Mouse (Mus musculus) MEL (cell line): Measurements from ENCODE around the gene Coq8b.
A peak's percentile ranks its signal among the peaks of the same experiment; 100 is the strongest.

Experiments used
- CHD2 ChIP-seq: IDR thresholded peaks from 2 replicates; pipeline ENCODE4 v1.6.1; 2011; ENCODE audit warnings: low read length, improper control_type of control experiment
- CTCF ChIP-seq, 3 experiments: IDR thresholded peaks in 2 of 3; conservative IDR thresholded peaks in 1 of 3; 2 replicates each; pipeline ENCODE4 v1.5.1; 2011 to 2012; ENCODE audit warnings: low read length in 3 of 3, low read depth in 2 of 3, mild to moderate bottlenecking in 2 of 3, improper control_type of control experiment in 1 of 3, inconsistent platforms in 1 of 3, mixed read lengths in 1 of 3, moderate library complexity in 1 of 3; ENCODE audit not compliant: control insufficient read depth in 1 of 3, insufficient read depth in 1 of 3, poor library complexity in 1 of 3, severe bottlenecking in 1 of 3
- GATA1 ChIP-seq: IDR thresholded peaks from 2 replicates; pipeline ENCODE4 v1.6.1; 2011; ENCODE audit warnings: low read depth, low read length, improper control_type of control experiment
- USF2 ChIP-seq, 2 experiments: IDR thresholded peaks; 2 replicates each; pipeline ENCODE4 v1.6.1; 2011 to 2012; ENCODE audit warnings: improper control_type of control experiment in 2 of 2, low read length in 2 of 2, borderline replicate concordance in 1 of 2, inconsistent platforms in 1 of 2, low read depth in 1 of 2, mild to moderate bottlenecking in 1 of 2; ENCODE audit not compliant: insufficient read depth in 1 of 2

GRCm38 (mm10) chr7:27307551-27307950 lies 74.7 kb downstream of the Coq8b start:
- TF ChIP-seq CTCF (IDR thresholded peaks at IDR 0.05 in 2 of 3, conservative IDR thresholded peaks at IDR 0.05 in 1 of 3; ENCODE audit: control insufficient read depth in 1 of 3, insufficient read depth in 1 of 3, low read depth in 2 of 3, low read length in 3 of 3, poor library complexity in 1 of 3, severe bottlenecking in 1 of 3) = peak in 2 of 3 experiments; percentile 31 to 33; a peak in 3 of 6 replicates
- no peak for TF ChIP-seq GATA1
- TF ChIP-seq USF2 (IDR thresholded peaks at IDR 0.05; ENCODE audit: borderline replicate concordance in 1 of 2, insufficient read depth in 1 of 2, low read depth in 1 of 2, low read length in 2 of 2) = no peak
- TF ChIP-seq CHD2 = no peak
